Mouse (Mus musculus) liver, postnatal 0 days (tissue): ENCODE data around the gene Serpina3k. TPM values are rescaled to one million over a fixed set of nuclear protein-coding genes. Genes with fewer than 3 reads are reported as not detected.
"Not testable (repeated sequence)": the region's sequence is repeated elsewhere in the genome, so short reads cannot be mapped to it uniquely, and the experiment has no call there.

ENCODE experiments used
- ATAC-seq: fragments of 200-750 bp; cut with Nextera tagmentation; 2 replicates; pipeline ENCODE4 v1.8.0; 2017; ENCODE audit warnings: mild to moderate bottlenecking, moderate library complexity
- DNase-seq: peaks from one replicate; pipeline ENCODE4 v3.0.0-alpha.2; 2016
- H3K27ac ChIP-seq: fragments of 300-500 bp; sonication (generic); 2 replicates; pipeline ENCODE4 v1.5.1; 2014; ENCODE audit warnings: antibody characterized with exemption, moderate library complexity, mild to moderate bottlenecking, low read depth
- H3K27me3 ChIP-seq: fragments of 300-500 bp; sonication (generic); 2 replicates; pipeline ENCODE4 v1.6.1; 2014; ENCODE audit warnings: low read length, control low read depth, mixed read lengths; ENCODE audit not compliant: insufficient read depth
- H3K36me3 ChIP-seq: fragments of 300-500 bp; sonication (generic); replicated peaks from 2 replicates; pipeline ENCODE4 v1.6.1; 2014; ENCODE audit warnings: mild to moderate bottlenecking, control low read depth, low read length, moderate library complexity, mixed read lengths; ENCODE audit not compliant: insufficient read depth
- H3K4me1 ChIP-seq: fragments of 300-500 bp; sonication (generic); 2 replicates; pipeline ENCODE4 v1.6.1; 2014; ENCODE audit warnings: antibody characterized with exemption, mild to moderate bottlenecking, control low read depth; ENCODE audit not compliant: insufficient read depth
- H3K4me2 ChIP-seq: fragments of 300-500 bp; sonication (generic); 2 replicates; pipeline ENCODE4 v1.6.1; 2014; ENCODE audit warnings: low read depth, mild to moderate bottlenecking, low read length, moderate library complexity, mixed read lengths
- H3K4me3 ChIP-seq: fragments of 300-500 bp; sonication (generic); 2 replicates; pipeline ENCODE4 v1.5.1; 2014; ENCODE audit warnings: low read depth, low read length
- H3K9ac ChIP-seq: fragments of 300-500 bp; sonication (generic); replicated peaks from 2 replicates; pipeline ENCODE4 v1.6.1; 2014; ENCODE audit warnings: mild to moderate bottlenecking, moderate library complexity
- H3K9me3 ChIP-seq: fragments of 300-500 bp; sonication (generic); 2 replicates; pipeline ENCODE4 v1.6.1; 2016; ENCODE audit warnings: mild to moderate bottlenecking, control low read depth, low read length, mixed read lengths
- CTCF ChIP-seq: sonication (generic); IDR thresholded peaks from 2 replicates; pipeline ENCODE4 v1.5.1; 2016; ENCODE audit warnings: antibody characterized with exemption, low read depth
- EP300 ChIP-seq: IDR thresholded peaks from 2 replicates; pipeline ENCODE4 v1.6.1; 2016; ENCODE audit warnings: antibody characterized with exemption, low read depth, mild to moderate bottlenecking
- WGBS: fragments of 180-500 bp; shearing (Covaris S2); extraction: QIAGEN DNeasy Blood & Tissue Kit; methylation state at CpG from one replicate; pipeline ENCODE4 v1.1.7; 2014; ENCODE audit not compliant: insufficient replicate concordance; 5-methylcytosine and 5-hydroxymethylcytosine counted together
- polyA plus RNA-seq: library from polyadenylated mRNA; unstranded; fragments of >200 nt; fragmentation: Nextera tagmentation; extraction: Ambion mirVana; gene quantifications from 2 replicates; pipeline ENCODE4 v1.2.1, GENCODE M21; 2015

The Serpina3k gene
- polyA plus RNA-seq = 407 and 479 TPM in 2 replicates

DNA sequence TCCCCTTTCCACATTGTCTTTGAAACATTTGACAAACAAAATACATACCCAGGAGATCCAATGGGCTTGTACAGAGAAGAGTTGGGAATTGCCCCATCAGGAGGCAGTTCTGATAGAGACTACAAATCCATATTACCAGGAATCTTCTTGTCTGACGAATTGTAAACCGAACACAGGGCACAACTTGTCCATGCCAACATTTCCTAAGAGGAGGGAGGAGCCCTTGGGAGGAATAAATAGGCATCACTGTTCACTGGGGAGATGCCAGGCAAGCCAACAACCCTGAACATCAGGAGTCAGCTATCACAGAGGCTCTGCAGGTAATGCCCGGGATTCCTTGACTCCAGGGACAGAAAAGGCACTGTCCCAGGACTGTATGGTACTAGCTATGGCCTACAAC is at the start of gene Serpina3k, which contains the start of gene Serpina3m:
TSS of gene Serpina3k (plus strand) at position 261 of the 400 bp plus-strand sequence.
TSS of gene Serpina3m (plus strand) at position 261 of the 400 bp plus-strand sequence.
- H3K27ac ChIP-seq, H3K4me3 ChIP-seq, H3K9ac ChIP-seq, H3K9me3 ChIP-seq, H3K27me3 ChIP-seq, H3K4me1 ChIP-seq, DNase-seq, H3K36me3 ChIP-seq: not testable (repeated sequence)
- 67% methylated on average over 3 of the region's 3 CpGs for WGBS
- peak; percentile 36; the same call in 1 of the 2 replicates for TF ChIP-seq EP300
- H3K4me2 ChIP-seq = 0 out of 2 replicates have a peak within 1 kb of the TSS, but pooled peaks have one; percentile 9
- peak; percentile 62 for ATAC-seq

DNA sequence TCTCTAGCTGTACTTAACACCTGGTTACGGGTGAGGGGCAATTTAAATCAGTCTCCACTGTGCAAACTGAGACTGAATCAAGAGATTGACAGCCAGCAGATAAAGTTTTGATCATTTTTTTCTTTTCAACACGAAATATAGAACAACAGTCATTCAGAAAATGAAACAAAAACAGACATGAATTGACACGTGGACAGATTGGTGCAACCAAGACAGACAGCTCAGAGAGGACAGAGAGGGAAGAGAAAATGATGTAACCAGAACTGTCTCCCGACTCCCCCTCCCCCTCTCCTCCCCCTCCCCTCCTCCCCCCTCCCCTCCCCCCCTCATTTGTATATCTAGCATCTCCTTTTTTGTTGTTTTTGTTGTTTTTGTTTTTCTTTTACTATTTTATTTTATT is 48.4 kb upstream of the Serpina3k start:
- no peak for TF ChIP-seq CTCF
- no peak for TF ChIP-seq EP300
- WGBS = 42% methylated on average over 4 of the region's 4 CpGs
- DNase-seq (no peak), ATAC-seq (no peak)
- Histone ChIP-seq H3K4me1 (no peaks in the 10 kb centered on the region), H3K9ac (no peak overlapping the region), H3K4me3 (no peak overlapping the region), H3K36me3 (no peaks in the 10 kb centered on the region), H3K9me3 (no peaks in the 10 kb centered on the region), H3K4me2 (no peak overlapping the region), H3K27me3 (no peaks in the 10 kb centered on the region), H3K27ac (no peak overlapping the region)

DNA sequence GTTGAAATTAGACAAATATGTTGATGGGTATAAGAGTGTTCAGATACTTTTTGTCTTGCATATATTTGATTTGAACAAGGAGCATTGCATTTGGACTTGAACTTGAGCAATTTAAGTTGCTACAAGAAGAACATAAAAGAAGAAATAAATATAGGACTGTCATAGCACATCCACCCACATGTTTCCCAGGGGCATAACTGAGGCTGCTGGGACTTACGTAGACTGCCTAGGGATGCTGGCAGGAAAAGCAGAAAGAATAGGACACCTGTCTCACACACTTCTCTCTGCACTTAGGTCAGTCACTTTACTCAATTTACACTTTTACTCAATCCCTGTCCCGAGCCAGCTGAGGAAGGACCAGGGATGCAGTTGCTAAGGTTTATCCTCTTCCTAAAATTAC is 44.3 kb upstream of the Serpina3k start:
- ATAC-seq (no peak), DNase-seq (no peak)
- no peak overlapping the region for H3K27ac ChIP-seq
- WGBS = 65% methylated on average over 2 of the region's 2 CpGs
- no peaks in the 10 kb centered on the region for H3K36me3 ChIP-seq
- no peaks in the 10 kb centered on the region for H3K27me3 ChIP-seq
- H3K4me3 ChIP-seq = no peak overlapping the region
- H3K9me3 ChIP-seq = no peaks in the 10 kb centered on the region
- no peak overlapping the region for H3K4me2 ChIP-seq
- H3K4me1 ChIP-seq = no peaks in the 10 kb centered on the region
- TF ChIP-seq EP300 (no peak), CTCF (no peak)
- no peak overlapping the region for H3K9ac ChIP-seq

DNA sequence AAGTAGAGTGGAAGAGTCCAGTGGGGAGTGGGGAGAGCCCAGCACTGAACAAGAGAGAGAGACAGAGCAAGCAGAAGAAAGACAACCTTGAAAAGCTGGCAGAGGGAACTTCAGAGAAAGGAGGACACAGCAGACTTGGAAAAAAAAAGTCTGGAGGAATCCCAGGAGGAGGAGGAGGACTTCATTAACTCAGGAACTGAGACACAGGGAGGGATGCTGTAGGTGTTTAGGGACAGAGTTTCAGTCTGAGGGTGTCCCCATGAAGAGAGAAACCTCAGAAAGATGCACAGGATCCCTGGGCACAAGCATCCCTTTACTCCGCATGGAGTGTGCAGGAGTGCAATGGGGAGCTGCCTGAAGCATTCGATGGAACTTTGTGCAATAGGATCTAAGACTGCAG is 40.2 kb upstream of the Serpina3k start:
- TF ChIP-seq CTCF (no peak), EP300 (no peak)
- H3K9me3 ChIP-seq = no peaks in the 10 kb centered on the region
- DNase-seq = peak; percentile 1
- no peak overlapping the region for H3K9ac ChIP-seq
- H3K27ac ChIP-seq = no peak overlapping the region
- no peaks in the 10 kb centered on the region for H3K4me1 ChIP-seq
- ATAC-seq = no peak
- no peaks in the 10 kb centered on the region for H3K36me3 ChIP-seq
- H3K4me3 ChIP-seq = no peak overlapping the region
- no peaks in the 10 kb centered on the region for H3K27me3 ChIP-seq
- 81% methylated on average over 2 of the region's 2 CpGs for WGBS
- H3K4me2 ChIP-seq = no peak overlapping the region

DNA sequence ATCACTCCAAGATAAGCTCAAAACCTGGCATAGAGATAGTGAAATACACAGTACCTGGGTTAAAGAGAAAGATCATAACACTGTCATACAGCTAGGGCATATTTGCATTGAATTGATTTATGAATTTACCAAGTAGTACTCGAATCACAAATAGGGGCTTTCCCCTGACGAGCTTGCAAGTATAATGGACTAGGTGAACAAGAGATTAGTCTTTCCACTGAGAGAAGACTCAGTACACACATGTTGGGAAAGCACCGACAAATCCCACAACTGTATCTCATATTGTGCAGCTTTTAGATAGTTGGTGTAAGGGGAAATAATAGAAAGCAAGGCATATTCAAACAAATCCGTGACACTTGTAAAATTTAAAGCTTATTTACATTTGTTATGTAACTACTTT is 32.3 kb upstream of the Serpina3k start:
- Histone ChIP-seq H3K9me3 (no peaks in the 10 kb centered on the region), H3K9ac (no peak overlapping the region), H3K4me3 (no peak overlapping the region), H3K27ac (no peak overlapping the region), H3K36me3 (no peaks in the 10 kb centered on the region), H3K4me1 (no peaks in the 10 kb centered on the region), H3K27me3 (no peaks in the 10 kb centered on the region), H3K4me2 (no peak overlapping the region)
- 68% methylated on average over 4 of the region's 4 CpGs for WGBS
- TF ChIP-seq EP300 = no peak
- TF ChIP-seq CTCF = no peak
- ATAC-seq = no peak
- DNase-seq = no peak

DNA sequence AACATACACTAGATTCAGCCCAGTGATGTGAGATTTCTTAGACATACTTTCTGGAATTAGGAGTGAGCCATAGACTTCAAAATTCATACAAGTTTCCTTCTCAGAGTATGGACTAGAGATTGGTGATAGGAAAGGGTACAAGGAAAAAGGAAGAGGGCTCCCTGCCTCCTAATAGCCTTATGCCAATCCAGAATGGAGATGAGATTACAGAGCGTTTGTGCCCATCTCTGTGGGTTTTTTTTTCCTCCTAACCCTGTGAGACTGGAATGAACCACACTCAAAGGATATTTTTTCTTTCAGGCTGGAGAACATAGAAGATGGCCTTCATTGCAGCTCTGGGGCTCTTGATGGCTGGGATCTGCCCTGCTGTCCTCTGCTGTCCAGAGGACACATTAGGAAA is 24.0 kb upstream of the Serpina3k start, which contains the start of gene Serpina3j:
TSS of gene Serpina3j (plus strand) at position 301 of the 400 bp plus-strand sequence.
- no peak within 1 kb of the TSS for H3K4me3 ChIP-seq
- no peaks in the 10 kb centered on the region for H3K36me3 ChIP-seq
- no peak within 1 kb of the TSS for H3K4me2 ChIP-seq
- no peak within 1 kb of the TSS for H3K27ac ChIP-seq
- WGBS = 81% methylated on average over 1 of the region's 1 CpGs
- H3K9me3 ChIP-seq = no peaks in the 10 kb centered on the region
- H3K4me1 ChIP-seq = no peaks in the 10 kb centered on the region
- no peak within 1 kb of the TSS for H3K9ac ChIP-seq
- ATAC-seq (no peak), DNase-seq (no peak)
- TF ChIP-seq CTCF = no peak
- no peak for TF ChIP-seq EP300
- no peaks in the 10 kb centered on the region for H3K27me3 ChIP-seq

DNA sequence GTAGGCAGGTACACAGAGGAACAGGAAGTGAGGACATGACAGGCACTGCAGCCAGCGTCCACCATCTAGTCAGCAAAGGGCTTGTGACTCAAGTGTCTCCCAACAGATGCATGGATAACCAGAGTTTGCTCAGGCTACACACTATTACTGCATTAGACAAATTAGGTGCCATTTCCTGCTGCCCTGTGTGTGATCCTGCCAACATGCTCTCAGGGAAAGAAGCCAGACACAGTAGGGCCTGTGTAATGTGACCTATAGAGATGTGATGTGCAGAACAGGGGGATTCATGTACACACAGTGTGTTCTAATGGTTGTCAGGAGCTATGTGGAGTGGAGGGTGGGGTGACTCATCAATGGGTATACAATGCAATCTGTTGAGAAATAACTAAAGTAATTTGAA is 15.8 kb upstream of the Serpina3k start:
- H3K4me1 ChIP-seq = no peaks in the 10 kb centered on the region
- H3K36me3 ChIP-seq = no peaks in the 10 kb centered on the region
- H3K27ac ChIP-seq = no peak overlapping the region
- no peak for DNase-seq
- H3K27me3 ChIP-seq = no peaks in the 10 kb centered on the region
- no peak overlapping the region for H3K4me2 ChIP-seq
- H3K4me3 ChIP-seq = no peak overlapping the region
- H3K9ac ChIP-seq = no peak overlapping the region
- H3K9me3 ChIP-seq = no peaks in the 10 kb centered on the region
- ATAC-seq = no peak
- 67% methylated on average over 1 of the region's 1 CpGs for WGBS
- TF ChIP-seq EP300 (no peak), CTCF (no peak)
